Mouse (Mus musculus): Measurements from ENCODE around the gene 2210016L21Rik. TPM values are rescaled to one million over a fixed set of nuclear protein-coding genes. Genes with fewer than 3 reads are reported as not detected.

The 2210016L21Rik gene
- polyA plus RNA-seq, 1 experiment from 2014 or later: 41.4 TPM

DNA sequence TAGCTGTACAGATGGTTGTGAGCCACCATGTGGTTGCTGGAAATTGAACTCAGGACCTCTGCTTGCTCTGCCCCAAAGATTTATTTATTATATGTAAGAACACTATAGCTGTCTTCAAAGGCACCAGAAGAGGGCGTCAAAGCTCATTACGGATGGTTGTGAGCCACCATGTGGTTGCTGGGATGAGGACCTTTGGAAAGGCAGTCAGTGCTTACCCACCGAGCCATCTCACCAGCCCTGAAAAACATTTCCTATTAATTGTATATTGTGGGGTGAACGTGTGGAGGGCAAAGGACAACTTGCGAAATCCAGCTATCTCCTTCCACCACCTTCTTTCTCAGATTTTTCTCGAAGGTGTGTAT, 36.9 kb downstream of the 2210016L21Rik start:
- H3K27me3 ChIP-seq (replicated peaks; ENCODE audit: insufficient read depth, low read length): no peaks in the 10 kb centered on the region
- H3K9ac ChIP-seq (replicated peaks; ENCODE audit: low read depth): no peak overlapping the region
- WGBS: 6% methylated on average over 6 of the region's 6 CpGs
- H3K4me3 ChIP-seq (ENCODE audit: low read depth, low read length): peak overlapping the region; percentile 41
- TF ChIP-seq EP300 (IDR thresholded peaks at IDR 0.05): no peak
- TF ChIP-seq CTCF (IDR thresholded peaks at IDR 0.05): no peak
- no peaks in the 10 kb centered on the region for H3K36me3 ChIP-seq (ENCODE audit: insufficient read depth, low read length)
- DNase-seq (ENCODE audit: low spot score): peak; percentile 34
- H3K4me1 ChIP-seq (ENCODE audit: insufficient read depth, low read depth, low read length): no peaks in the 10 kb centered on the region
- no peak overlapping the region for H3K27ac ChIP-seq (ENCODE audit: low read length)
- ATAC-seq: peak; percentile 40; the same call in 1 of the 2 replicates
- H3K9me3 ChIP-seq (ENCODE audit: low read length): no peaks in the 10 kb centered on the region
- peak overlapping the region; percentile 71 for H3K4me2 ChIP-seq (replicated peaks; ENCODE audit: low read depth, low read length)

DNA sequence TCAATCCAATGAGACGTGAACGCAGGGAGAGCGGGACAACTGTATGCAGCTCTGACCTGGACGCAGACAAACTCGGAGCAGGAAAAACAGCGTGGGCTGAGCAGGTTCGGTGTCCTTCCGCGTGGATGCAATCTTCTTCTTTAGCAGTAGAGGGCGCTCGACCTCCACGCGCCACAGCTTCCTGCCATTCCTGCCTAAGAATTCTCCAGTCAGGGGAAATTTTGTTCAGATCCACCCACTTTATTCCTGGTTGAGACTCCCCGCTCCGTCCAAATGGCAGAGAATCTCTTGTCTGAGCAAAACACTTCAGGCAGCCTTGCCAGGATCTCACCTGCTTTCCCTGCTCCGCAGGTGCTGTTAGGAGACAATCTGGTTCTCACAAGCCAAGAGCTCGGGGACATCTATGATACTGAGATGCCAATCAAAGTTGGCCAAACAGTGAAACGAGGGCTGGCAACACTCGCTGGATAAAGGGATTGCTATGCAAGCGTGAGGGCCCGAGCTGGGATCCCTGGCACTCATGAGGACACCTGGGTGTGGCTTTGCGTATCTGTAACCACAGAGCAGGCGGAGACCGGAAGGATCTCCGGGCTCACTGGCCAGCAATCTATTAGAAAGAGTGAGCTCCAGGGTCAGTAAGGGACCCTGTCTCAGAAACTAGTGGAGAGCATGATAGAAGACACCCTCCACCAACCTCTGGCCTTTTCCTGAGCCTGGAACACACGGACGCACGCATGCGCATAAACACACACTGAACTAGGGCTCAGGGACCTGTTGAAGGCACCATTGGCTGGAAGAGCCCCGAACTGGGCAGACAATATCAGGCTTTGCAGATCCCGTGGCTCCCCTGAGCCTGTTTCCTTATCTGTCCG, 37.5 kb downstream of the 2210016L21Rik start:
- 4% methylated on average over 32 of the region's 32 CpGs for WGBS
- Histone ChIP-seq H3K4me2 (replicated peaks; ENCODE audit: low read depth, low read length) (peak overlapping the region; percentile 71), H3K36me3 (ENCODE audit: insufficient read depth, low read length) (no peaks in the 10 kb centered on the region), H3K9ac (replicated peaks; ENCODE audit: low read depth) (0 out of 2 replicates have a peak overlapping the region, but pooled peaks have one; percentile 23), H3K27me3 (replicated peaks; ENCODE audit: insufficient read depth, low read length) (no peaks in the 10 kb centered on the region), H3K27ac (ENCODE audit: low read length) (peak overlapping the region; percentile 51; the same call in 1 of the 2 replicates), H3K9me3 (ENCODE audit: low read length) (no peaks in the 10 kb centered on the region), H3K4me1 (ENCODE audit: insufficient read depth, low read depth, low read length) (no peaks in the 10 kb centered on the region), H3K4me3 (ENCODE audit: low read depth, low read length) (peak overlapping the region; percentile 41)
- no peak for TF ChIP-seq EP300 (IDR thresholded peaks at IDR 0.05)
- TF ChIP-seq CTCF (IDR thresholded peaks at IDR 0.05): peak; percentile 99
- ATAC-seq (peak; percentile 82), DNase-seq (ENCODE audit: low spot score) (peak; percentile 92)

DNA sequence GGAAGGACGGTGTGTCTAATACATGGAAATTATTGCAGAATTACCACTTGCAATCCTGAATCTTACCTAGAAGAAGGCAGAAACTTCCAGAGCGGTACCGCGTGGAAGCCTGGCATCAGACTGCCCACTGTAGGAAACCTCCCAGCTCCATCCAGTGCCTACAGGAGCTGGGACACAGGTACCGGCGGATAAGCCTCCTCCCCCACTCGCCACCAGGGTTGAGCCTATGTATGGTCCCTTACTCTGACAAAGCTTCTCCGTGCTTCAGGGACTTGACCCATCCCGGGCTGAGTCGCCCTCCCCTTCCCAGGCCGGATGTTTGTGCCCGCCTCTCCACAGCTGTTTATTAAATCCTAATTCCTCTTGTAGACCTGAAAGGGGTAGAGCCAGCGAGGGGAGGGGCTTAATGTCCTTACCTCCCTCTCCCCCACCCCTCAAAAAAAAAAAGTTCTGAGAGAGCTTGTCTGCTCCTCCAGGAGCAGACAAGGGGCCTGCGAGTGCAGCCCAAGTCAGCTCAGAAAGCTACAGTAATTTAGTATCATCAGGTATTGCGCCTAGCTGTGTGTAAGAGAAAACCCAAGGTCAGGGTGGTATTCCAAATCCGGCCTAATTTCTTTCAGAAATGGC, 38.3 kb downstream of the 2210016L21Rik start:
- no peak for TF ChIP-seq CTCF (IDR thresholded peaks at IDR 0.05)
- no peak for TF ChIP-seq EP300 (IDR thresholded peaks at IDR 0.05)
- H3K27me3 ChIP-seq (replicated peaks; ENCODE audit: insufficient read depth, low read length): no peaks in the 10 kb centered on the region
- H3K36me3 ChIP-seq (ENCODE audit: insufficient read depth, low read length): no peaks in the 10 kb centered on the region
- 25% methylated on average over 16 of the region's 16 CpGs for WGBS
- no peaks in the 10 kb centered on the region for H3K9me3 ChIP-seq (ENCODE audit: low read length)
- ATAC-seq (peak; percentile 48), DNase-seq (ENCODE audit: low spot score) (peak; percentile 21)
- peak overlapping the region; percentile 51; the same call in 1 of the 2 replicates for H3K27ac ChIP-seq (ENCODE audit: low read length)
- H3K4me2 ChIP-seq (replicated peaks; ENCODE audit: low read depth, low read length): peak overlapping the region; percentile 71
- peak overlapping the region; percentile 41 for H3K4me3 ChIP-seq (ENCODE audit: low read depth, low read length)
- H3K4me1 ChIP-seq (ENCODE audit: insufficient read depth, low read depth, low read length): no peaks in the 10 kb centered on the region
- no peak overlapping the region for H3K9ac ChIP-seq (replicated peaks; ENCODE audit: low read depth)

DNA sequence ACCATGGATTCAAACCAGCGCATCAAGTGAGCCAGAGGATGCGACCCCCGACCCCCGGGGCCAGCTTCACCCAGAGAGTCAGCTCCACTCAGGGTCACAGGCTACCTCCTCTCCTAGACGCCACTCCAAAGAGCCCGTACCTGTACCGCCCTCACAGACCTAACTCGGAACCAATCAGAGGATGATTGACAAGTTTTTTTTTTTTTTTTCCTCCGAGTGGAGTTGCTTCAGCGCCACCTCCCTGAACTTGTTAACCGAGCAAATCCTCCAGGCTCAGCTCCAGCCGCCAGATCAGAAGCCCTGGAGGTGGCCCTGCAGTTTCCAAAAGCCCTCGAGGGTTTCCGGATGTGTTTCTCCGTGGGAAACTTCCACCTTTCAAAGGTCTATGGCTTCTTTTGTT, 40.0 kb downstream of the 2210016L21Rik start:
- Histone ChIP-seq H3K4me1 (ENCODE audit: insufficient read depth, low read depth, low read length) (no peaks in the 10 kb centered on the region), H3K9me3 (ENCODE audit: low read length) (no peaks in the 10 kb centered on the region), H3K27ac (ENCODE audit: low read length) (no peak overlapping the region), H3K9ac (replicated peaks; ENCODE audit: low read depth) (no peak overlapping the region), H3K36me3 (ENCODE audit: insufficient read depth, low read length) (no peaks in the 10 kb centered on the region), H3K4me2 (replicated peaks; ENCODE audit: low read depth, low read length) (no peak overlapping the region), H3K27me3 (replicated peaks; ENCODE audit: insufficient read depth, low read length) (no peaks in the 10 kb centered on the region), H3K4me3 (ENCODE audit: low read depth, low read length) (no peak overlapping the region)
- DNase-seq (ENCODE audit: low spot score) (no peak), ATAC-seq (no peak)
- WGBS: 48% methylated on average over 15 of the region's 15 CpGs
- TF ChIP-seq EP300 (IDR thresholded peaks at IDR 0.05) (no peak), CTCF (IDR thresholded peaks at IDR 0.05) (no peak)

DNA sequence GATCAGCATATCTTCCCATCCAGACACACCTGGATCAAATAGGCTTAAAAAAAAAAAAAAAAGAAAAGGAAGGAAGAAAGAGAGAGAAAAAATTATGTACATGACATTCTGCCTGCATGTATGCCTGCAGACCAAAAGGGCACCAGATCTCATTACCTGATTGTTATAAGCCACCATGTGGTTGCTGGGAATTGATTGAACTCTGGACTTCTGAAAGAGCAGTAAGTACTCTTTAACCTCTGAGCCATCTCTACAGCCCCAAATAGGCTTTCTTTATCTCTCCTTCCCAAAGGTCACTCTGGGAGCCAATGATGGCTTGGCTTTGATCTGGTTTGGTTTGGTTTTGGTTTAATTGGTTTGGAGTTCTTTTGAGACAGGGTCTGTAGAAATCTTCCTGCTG, 43.1 kb downstream of the 2210016L21Rik start:
- no peaks in the 10 kb centered on the region for H3K36me3 ChIP-seq (ENCODE audit: insufficient read depth, low read length)
- no peak overlapping the region for H3K4me3 ChIP-seq (ENCODE audit: low read depth, low read length)
- H3K9me3 ChIP-seq (ENCODE audit: low read length): no peaks in the 10 kb centered on the region
- H3K4me1 ChIP-seq (ENCODE audit: insufficient read depth, low read depth, low read length): no peaks in the 10 kb centered on the region
- no peaks in the 10 kb centered on the region for H3K27me3 ChIP-seq (replicated peaks; ENCODE audit: insufficient read depth, low read length)
- ATAC-seq (no peak), DNase-seq (ENCODE audit: low spot score) (no peak)
- no peak overlapping the region for H3K9ac ChIP-seq (replicated peaks; ENCODE audit: low read depth)
- TF ChIP-seq EP300 (IDR thresholded peaks at IDR 0.05): no peak
- no peak for TF ChIP-seq CTCF (IDR thresholded peaks at IDR 0.05)
- no peak overlapping the region for H3K4me2 ChIP-seq (replicated peaks; ENCODE audit: low read depth, low read length)
- H3K27ac ChIP-seq (ENCODE audit: low read length): no peak overlapping the region

DNA sequence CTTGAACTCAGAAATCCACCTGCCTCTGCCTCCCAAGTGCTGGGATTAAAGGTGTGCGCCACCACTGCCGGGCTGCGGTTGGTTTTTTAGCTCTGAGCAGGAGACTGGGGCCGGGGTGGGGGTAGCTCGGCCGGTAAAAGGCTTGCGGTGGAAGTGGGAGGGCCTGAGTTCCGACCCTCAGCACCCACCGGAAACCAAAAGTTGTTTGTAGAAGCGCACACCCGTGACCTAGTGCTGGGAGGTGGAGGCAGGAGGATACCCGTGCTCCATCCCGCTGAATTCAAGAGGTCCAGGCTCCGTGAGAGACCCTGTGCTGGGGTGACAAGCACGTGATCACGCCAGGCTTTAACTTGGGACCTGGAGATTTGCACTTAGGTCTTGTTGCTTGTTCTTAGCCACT, 54.5 kb downstream of the 2210016L21Rik start:
- DNase-seq (ENCODE audit: low spot score): no peak
- WGBS: 85% methylated on average over 16 of the region's 16 CpGs
- H3K9me3 ChIP-seq (ENCODE audit: low read length): no peaks in the 10 kb centered on the region
- no peak overlapping the region for H3K4me2 ChIP-seq (replicated peaks; ENCODE audit: low read depth, low read length)
- no peak overlapping the region for H3K4me3 ChIP-seq (ENCODE audit: low read depth, low read length)
- H3K36me3 ChIP-seq (ENCODE audit: insufficient read depth, low read length): no peaks in the 10 kb centered on the region
- no peak for ATAC-seq
- H3K27ac ChIP-seq (ENCODE audit: low read length): no peak overlapping the region
- H3K4me1 ChIP-seq (ENCODE audit: insufficient read depth, low read depth, low read length): no peaks in the 10 kb centered on the region
- H3K27me3 ChIP-seq (replicated peaks; ENCODE audit: insufficient read depth, low read length): no peaks in the 10 kb centered on the region
- no peak for TF ChIP-seq EP300 (IDR thresholded peaks at IDR 0.05)
- TF ChIP-seq CTCF (IDR thresholded peaks at IDR 0.05): no peak
- no peak overlapping the region for H3K9ac ChIP-seq (replicated peaks; ENCODE audit: low read depth)
